Mouse (Mus musculus): ENCODE measurements at regions not wholly inside any gene's neighbourhood (a gene's known extent, or its start where the extent isn't known, plus 50 kb on each side); places are given as distances from the start of the nearest gene placed in this dataset.

DNA sequence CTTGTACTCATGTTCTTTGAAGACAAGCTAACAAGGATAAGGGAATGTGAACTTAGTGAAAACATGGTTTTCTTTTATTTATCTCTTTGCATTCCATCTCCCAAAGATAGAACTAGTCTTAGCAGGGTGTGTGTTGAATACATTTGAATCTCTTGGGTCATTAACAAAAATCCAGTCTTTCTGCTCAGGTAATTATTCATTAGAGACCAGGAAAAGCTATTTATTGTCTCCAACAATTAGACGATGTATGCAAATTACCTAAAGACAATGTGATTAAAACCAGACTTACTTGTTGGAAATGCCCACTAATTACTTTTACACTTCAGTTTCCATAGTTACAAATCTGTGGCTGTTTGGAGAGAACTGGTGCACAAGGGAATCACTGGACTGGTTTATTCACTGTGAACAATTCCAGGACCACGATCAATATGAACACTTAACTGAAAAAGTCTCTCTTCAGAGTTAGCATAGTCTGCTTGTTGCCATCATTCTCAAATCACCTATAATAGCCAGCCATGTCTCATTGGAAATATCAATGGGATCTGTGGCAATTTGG, 584.4 kb downstream of the Mettl4 start:
- no peak for DNase-seq (ENCODE audit: low read depth)

DNA sequence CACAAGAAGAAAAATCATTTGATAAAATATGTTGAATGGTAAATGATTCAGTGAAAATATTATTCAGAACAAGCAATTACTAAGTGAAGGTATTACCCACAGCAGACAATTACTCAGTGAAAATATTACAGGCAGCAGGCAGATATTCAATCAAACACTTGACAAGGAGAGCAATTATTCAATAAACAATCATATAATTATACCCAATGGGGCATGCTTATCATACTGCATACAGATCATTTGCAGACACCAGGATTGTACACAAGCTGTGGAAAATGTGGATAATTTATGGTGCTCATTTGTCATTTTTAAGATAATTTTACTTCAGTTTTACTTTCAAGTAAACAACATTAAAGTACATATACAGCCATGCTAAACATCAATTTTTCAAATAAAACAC, 605.5 kb downstream of the Mettl4 start:
- no peak for DNase-seq (ENCODE audit: low read depth)

GRCm38 (mm10) chr17:94133201-94133600, 616.6 kb downstream of the Mettl4 start:
- no peak for DNase-seq (ENCODE audit: low read depth)

DNA sequence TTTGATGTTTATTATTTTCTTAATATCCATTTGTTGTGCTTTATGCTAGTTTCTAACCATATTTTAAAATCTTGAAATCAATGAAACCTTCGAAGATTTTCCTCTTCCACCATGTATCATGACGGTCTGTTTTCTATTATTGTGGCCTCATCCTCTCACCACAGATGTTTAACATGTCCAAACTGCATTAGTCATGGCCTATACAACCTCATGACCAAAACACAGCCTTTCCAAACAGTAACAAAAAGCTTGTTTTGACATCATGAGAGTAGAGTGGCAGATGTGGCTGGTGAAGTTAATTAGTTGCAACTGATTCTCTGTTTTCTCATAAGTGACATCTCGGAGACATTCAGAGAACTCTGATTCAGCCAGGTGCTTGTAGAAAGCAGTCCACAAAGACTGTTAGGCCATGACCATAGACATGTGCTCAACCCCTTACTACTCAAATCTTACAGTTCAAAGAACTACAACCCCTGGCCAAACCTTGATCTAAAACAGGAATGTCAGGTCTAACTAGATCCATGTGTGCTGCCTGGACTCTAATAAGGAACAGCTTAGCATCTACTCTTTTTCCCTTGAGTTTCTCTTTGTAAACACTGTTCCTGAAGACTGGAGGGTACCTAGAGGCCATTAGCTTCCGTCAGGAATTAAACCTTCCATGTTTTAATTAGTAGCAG, 655.7 kb downstream of the Mettl4 start:
- no peak for DNase-seq (ENCODE audit: low read depth)

DNA sequence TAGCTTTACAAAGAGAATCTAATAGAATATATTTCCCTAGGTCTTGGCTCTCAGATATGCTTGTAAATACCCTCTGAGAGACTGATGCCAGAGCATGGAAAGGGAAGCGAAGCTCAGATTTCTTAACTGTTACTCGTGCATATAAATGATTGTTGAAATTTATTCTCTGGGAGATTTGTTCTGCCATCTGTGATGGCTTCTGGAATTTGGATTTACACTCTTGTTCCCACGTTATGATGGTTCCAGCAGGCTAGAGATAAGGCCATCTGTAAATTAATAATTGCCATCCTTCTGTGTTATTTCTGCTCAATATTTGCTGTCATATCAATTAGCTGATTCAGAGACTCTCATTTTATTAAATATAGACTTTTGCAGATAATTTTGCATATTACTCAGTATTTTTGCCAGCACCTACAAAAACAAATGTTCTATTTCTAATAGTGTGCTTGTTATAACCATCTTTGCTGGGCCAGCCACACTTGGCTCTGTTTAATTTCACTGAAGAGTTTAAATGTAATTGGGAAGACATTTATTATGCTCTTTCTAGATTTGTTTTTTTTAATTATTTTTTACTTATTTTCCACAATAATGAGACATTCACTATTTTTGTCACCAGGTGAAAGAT, 695.3 kb downstream of the Mettl4 start:
- no peak for DNase-seq (ENCODE audit: low read depth)

DNA sequence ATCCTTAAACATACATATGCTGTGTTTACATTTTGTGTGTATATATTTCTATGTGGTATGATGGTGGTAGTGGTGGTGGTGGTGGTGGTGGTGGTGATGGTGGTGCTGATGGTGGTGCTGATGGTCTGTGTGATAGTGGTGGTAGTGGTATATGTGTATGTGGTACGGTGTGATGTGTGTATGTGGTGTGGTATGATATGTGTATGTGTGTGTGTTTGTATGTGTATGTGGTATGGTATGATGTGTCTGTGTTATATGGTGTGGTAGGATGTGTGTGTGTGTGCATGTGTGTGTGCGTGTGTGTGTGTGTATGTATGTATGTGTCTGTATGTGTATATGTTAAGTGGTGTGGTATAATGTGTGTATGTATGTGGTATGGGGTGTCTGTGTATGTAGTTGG, 701.3 kb downstream of the Mettl4 start:
- DNase-seq (ENCODE audit: low read depth): no peak

- no peak for DNase-seq (ENCODE audit: low read depth)
Observed at GRCm38 (mm10) chr17:94038221-94038620, 711.6 kb downstream of the Mettl4 start.

GRCm38 (mm10) chr17:94012386-94012785, 737.4 kb downstream of the Mettl4 start:
- DNase-seq (ENCODE audit: low read depth): peak; percentile 35

- DNase-seq (ENCODE audit: low read depth): peak; percentile 80
Observed at GRCm38 (mm10) chr17:94002095-94002494, 747.7 kb downstream of the Mettl4 start.

DNA sequence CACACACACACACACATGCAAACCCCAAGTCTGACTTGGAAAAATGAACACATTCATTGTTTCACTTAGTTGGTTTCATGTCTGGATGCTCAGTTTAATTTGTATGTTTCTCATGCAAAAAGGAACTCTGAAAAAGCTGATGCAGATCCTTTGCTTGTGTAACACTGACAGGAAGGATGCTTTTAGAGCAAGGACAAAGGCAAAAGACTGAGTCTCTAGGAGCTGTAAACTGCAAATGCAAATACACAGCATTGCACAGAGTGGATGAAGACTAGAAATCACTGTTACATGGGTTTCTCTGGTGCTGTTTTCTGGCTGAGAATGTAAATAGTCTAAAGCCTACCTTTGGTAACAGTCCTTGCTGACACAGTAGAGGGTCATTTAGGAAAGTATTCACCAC, 748.3 kb downstream of the Mettl4 start:
- peak; percentile 24 for DNase-seq (ENCODE audit: low read depth)

GRCm38 (mm10) chr17:93986932-93987331, 762.9 kb downstream of the Mettl4 start:
- DNase-seq (ENCODE audit: low read depth): no peak
